Mouse (Mus musculus): ENCODE measurements around the gene Irak2. TPM values are rescaled to one million over a fixed set of nuclear protein-coding genes. Genes with fewer than 3 reads are reported as not detected.

The Irak2 gene
- polyA plus RNA-seq, 2 experiments from 2014 or later: 21.9 to 29.8 TPM

DNA sequence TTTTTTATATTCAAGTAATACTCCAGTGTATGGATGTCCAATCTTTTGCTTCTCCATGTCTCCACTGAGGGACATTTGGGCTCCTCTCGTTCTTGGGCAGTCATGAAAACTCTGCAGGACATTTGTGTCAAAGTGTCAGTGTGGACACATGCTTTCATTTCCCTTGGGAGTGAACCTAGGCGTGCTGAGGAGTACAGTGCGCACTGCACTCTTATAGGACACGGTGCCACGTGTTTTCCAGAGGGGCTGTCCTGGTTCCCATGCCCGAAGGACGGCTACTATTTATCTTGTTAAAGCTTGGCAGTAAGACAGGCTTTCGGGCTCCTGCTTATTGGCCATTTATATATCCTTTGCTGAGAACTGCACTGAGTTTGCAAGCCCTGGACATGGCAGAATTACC, 4.3 kb downstream of the Irak2 start:
- no peak for ATAC-seq

- no peak for ATAC-seq
Observed at GRCm38 (mm10) chr6:113643021-113643420, 4.8 kb downstream of the Irak2 start.

DNA sequence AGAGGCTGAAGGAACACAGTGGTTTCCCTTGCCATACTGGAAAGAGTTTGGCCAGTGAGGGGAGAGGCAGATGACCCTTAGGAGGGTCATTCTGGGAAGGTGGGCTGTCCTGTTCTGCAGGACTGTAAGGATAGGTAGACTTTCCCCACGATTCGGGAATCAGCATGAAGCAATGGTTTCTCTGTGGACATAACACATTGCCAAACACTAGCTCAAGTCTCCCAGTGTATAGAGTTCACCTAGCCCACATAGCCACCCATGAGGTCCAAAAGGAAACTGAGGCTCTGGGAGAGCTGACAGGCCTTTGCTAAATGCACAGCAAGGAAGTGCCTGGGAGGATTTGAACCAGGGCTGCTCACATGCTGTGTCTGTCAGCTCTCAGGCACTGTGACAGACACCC, 5.7 kb downstream of the Irak2 start:
- no peak for ATAC-seq

- peak; percentile 40 for ATAC-seq
Observed at GRCm38 (mm10) chr6:113644808-113645207, 6.5 kb downstream of the Irak2 start.

- ATAC-seq: no peak
Observed at GRCm38 (mm10) chr6:113649346-113650196, 11.3 kb downstream of the Irak2 start.

GRCm38 (mm10) chr6:113650197-113650640, 12.0 kb downstream of the Irak2 start:
- no peak for ATAC-seq

GRCm38 (mm10) chr6:113651626-113652025, 13.4 kb downstream of the Irak2 start:
- ATAC-seq: no peak

DNA sequence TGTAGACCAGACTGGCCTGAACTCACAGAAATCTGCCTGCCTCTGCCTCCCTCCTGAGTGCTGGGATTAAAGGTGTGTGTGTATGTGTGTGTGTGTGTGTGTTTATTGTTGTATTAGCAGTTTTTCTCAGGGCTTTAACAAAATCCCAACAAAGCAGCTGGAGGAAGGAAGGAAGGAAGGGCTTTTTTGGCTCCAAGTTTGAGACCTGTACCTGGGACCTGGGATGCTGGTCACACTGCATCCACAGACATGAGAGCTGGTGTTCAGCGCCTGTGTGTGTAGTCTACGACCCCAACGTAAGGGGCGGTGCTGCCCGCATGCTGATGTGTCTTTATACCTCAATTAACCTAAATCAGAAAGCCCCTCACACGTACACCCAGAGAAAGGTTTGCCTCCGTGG, 15.3 kb downstream of the Irak2 start:
- no peak for ATAC-seq

- ATAC-seq: no peak
Observed at GRCm38 (mm10) chr6:113654102-113654501, 15.8 kb downstream of the Irak2 start.

- ATAC-seq: peak; percentile 65
Observed at GRCm38 (mm10) chr6:113654753-113655397, 16.6 kb downstream of the Irak2 start.

DNA sequence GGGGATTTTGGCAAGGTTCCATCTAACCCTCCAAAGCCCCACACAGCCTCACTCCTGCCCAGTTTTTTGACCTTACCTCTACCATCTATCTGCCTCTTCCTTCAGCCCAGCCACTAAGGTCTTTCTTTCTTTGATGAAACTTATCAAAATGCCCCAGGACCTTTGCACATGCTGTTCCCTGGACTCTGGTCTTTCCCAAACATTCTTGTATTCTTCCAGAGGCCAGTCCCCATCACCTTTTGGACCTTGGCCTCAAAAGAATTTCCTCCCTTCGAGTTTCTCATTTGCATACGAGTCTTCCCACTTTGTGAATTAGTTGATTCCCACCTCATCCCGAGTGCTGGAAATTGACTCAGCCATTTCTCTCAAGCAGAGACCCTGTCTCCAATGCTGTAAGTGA, 17.2 kb downstream of the Irak2 start:
- ATAC-seq: no peak

DNA sequence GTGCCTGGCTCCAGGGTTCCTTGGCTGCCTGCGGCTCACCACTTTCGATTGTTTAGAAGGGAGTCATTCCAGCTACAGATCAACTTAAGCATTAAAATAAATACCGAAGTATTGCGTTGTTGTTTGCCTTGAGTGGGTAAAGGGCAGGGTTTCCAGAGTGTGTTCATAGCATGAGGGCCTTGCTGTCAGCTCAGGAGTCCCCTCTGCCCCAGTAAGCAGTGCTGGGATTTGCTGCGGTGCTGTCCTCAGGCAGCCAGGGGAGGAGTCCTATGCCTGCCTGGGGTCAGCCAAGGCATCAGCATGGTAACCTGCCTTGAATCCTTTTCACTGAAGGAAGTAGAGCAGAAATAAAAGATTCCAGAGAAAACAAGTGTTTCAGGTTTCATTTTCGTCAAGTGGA, 18.6 kb downstream of the Irak2 start:
- ATAC-seq: no peak

- no peak for ATAC-seq
Observed at GRCm38 (mm10) chr6:113658226-113658625, 20.0 kb downstream of the Irak2 start.

DNA sequence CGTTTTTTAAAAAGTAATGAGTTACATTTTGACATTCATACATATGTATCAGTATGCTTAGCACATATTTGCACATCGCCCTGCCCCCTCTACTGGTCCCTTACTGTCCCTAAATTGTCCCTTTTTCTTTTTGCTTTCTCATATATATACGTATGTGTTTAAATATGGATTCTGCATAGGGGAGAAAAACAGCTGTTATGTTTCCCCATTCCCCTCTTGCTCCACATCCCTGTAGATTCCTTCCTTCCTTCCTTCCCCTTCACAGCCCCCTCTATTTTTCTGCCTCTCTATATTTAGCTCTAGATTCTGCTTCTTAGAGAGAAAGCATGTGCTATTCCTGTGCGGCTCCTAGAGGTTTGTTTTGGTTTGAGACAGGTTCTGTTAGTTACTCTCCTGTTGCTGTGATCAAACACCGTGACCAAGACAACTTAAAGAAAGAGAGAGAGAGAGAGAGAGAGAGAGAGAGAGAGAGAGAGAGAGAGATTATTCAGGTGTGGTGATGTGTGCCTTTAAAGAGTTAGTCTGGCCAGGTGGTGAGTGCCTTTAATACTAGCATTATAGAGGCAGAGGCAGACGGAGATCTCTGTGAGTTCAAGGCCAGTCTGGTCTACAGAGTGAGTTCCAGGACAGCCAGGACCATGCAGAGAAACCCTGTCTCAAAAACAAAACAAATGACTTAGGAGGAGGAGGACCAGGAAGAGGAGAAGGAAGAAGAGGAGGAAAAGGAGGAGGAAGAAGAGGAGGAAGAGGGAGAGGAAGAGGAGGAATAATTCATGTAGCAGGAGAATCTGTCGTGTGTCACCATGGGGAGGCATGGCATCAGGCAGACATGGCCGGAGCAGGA, 21.6 kb downstream of the Irak2 start:
- ATAC-seq: no peak

- ATAC-seq: peak; percentile 55
Observed at GRCm38 (mm10) chr6:113660492-113661352, 22.5 kb downstream of the Irak2 start.

- peak; percentile 79 for ATAC-seq
Observed at GRCm38 (mm10) chr6:113661353-113662241, 23.3 kb downstream of the Irak2 start.

GRCm38 (mm10) chr6:113662964-113663700, 24.9 kb downstream of the Irak2 start:
- no peak for ATAC-seq

GRCm38 (mm10) chr6:113664305-113664704, 26.0 kb downstream of the Irak2 start:
- ATAC-seq: no peak

GRCm38 (mm10) chr6:113667611-113668122, 29.4 kb downstream of the Irak2 start:
- ATAC-seq: no peak
